Mouse (Mus musculus): ENCODE measurements at regions not wholly inside any gene's neighbourhood (a gene's known extent, or its start where the extent isn't known, plus 50 kb on each side); places are given as distances from the start of the nearest gene placed in this dataset.

GRCm38 (mm10) chr14:46193577-46193976 lies 185.6 kb upstream of the Gm15217 start:
- no peaks in the 10 kb centered on the region for H3K27me3 ChIP-seq
- H3K36me3 ChIP-seq: no peaks in the 10 kb centered on the region
- H3K9ac ChIP-seq: no peak overlapping the region
- no peak overlapping the region for H3K27ac ChIP-seq
- 88% methylated on average over 4 of the region's 4 CpGs for WGBS
- H3K4me3 ChIP-seq: no peak overlapping the region
- peaks cover 10% of the 10 kb centered on the region; the same call in 1 of the 2 replicates for H3K4me1 ChIP-seq
- H3K4me2 ChIP-seq (replicated peaks): no peak overlapping the region
- ATAC-seq (ENCODE audit: insufficient number of reproducible peaks, insufficient read depth, low FRiP score, low TSS enrichment): no peak
- no peaks in the 10 kb centered on the region for H3K9me3 ChIP-seq

DNA sequence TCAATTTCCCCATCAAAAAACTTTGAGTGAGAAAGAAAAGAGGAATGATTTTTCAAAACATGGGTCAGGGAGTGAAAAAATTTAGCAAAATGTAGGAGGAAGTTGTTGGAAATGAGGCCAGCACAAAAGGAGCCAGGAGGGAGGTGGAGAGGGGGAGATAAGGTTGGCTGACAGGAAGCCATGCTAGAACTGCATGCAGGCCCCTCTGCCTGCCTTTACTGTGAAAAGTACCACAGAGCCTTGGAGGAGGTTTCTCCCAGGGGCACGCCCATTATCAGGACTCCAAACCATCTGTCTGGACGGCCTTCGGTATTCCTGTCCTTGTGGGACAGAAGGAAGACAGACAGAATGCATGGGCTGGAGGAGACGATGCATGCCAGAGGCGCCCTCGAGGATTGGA lies 183.3 kb upstream of the Gm15217 start:
- 57% methylated on average over 6 of the region's 6 CpGs for WGBS
- H3K27me3 ChIP-seq: no peaks in the 10 kb centered on the region
- ATAC-seq (ENCODE audit: insufficient number of reproducible peaks, insufficient read depth, low FRiP score, low TSS enrichment): no peak
- H3K4me1 ChIP-seq: peaks cover 10% of the 10 kb centered on the region; the same call in 1 of the 2 replicates
- H3K4me3 ChIP-seq: no peak overlapping the region
- no peak overlapping the region for H3K9ac ChIP-seq
- no peaks in the 10 kb centered on the region for H3K9me3 ChIP-seq
- no peaks in the 10 kb centered on the region for H3K36me3 ChIP-seq
- H3K4me2 ChIP-seq (replicated peaks): no peak overlapping the region
- no peak overlapping the region for H3K27ac ChIP-seq

- no peak for ATAC-seq (ENCODE audit: insufficient number of reproducible peaks, insufficient read depth, low FRiP score, low TSS enrichment)
- Histone ChIP-seq H3K4me3 (no peak overlapping the region), H3K4me1 (no peaks in the 10 kb centered on the region), H3K36me3 (no peaks in the 10 kb centered on the region), H3K27me3 (no peaks in the 10 kb centered on the region), H3K4me2 (replicated peaks) (no peak overlapping the region), H3K27ac (no peak overlapping the region), H3K9me3 (0 out of 2 replicates have a peak, but pooled peaks cover 2% of the 10 kb centered on the region), H3K9ac (no peak overlapping the region)
- WGBS: 83% methylated on average over 4 of the region's 4 CpGs
These were observed 176.4 kb upstream of the Gm15217 start for GRCm38 (mm10) chr14:46202818-46203217.

DNA sequence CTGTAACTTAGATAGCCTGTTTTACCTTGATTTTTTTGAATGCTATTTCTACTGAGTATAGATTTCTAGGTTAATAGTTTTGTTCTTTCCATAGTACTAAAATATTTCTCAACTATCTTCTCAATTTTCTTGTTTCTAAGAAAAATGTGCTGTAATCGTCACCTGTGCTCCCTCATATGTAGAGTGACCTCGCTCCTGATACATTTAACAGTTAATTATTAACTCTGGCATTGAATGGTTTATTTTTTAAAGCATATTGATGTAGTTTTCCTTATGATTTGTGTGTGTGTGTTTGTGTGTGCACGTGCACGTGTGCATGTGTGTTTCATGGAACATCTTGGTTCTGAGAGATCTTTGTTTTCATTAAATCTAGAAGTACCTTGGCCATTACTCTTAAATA lies 158.7 kb upstream of the Gm15217 start:
- Histone ChIP-seq H3K4me2 (replicated peaks) (no peak overlapping the region), H3K27ac (no peak overlapping the region), H3K27me3 (no peaks in the 10 kb centered on the region), H3K4me1 (peaks cover 4% of the 10 kb centered on the region; the same call in 1 of the 2 replicates), H3K36me3 (no peaks in the 10 kb centered on the region), H3K9me3 (no peaks in the 10 kb centered on the region), H3K9ac (no peak overlapping the region), H3K4me3 (no peak overlapping the region)
- no peak for ATAC-seq (ENCODE audit: insufficient number of reproducible peaks, insufficient read depth, low FRiP score, low TSS enrichment)
- 90% methylated on average over 4 of the region's 4 CpGs for WGBS

GRCm38 (mm10) chr14:46221897-46222669 lies 157.1 kb upstream of the Gm15217 start:
- H3K27ac ChIP-seq: 0 out of 2 replicates have a peak overlapping the region, but pooled peaks have one; percentile 31
- H3K9ac ChIP-seq: no peak overlapping the region
- no peaks in the 10 kb centered on the region for H3K27me3 ChIP-seq
- H3K9me3 ChIP-seq: no peaks in the 10 kb centered on the region
- no peak overlapping the region for H3K4me3 ChIP-seq
- no peaks in the 10 kb centered on the region for H3K36me3 ChIP-seq
- 66% methylated on average over 4 of the region's 4 CpGs for WGBS
- H3K4me2 ChIP-seq (replicated peaks): no peak overlapping the region
- peak; percentile 64 for ATAC-seq (ENCODE audit: insufficient number of reproducible peaks, insufficient read depth, low FRiP score, low TSS enrichment)
- peaks cover 4% of the 10 kb centered on the region; the same call in 1 of the 2 replicates for H3K4me1 ChIP-seq

DNA sequence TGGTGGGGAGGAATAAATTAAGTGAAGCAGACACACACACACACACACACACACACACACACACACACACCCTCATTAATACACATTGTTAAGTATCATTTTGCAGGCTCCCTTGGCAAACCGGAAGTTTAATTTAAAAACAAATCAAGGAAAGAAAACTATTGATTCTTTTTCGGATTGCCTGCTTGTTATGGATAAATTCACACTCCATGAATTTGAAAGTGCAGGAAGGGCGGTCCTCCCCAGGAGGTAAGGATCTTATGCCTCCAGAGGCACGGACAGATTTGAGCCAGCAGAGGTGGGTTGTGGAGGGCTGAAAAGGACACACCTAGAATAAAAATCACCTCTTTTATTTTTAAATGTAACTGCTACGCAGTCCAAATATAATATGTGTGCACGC lies 156.2 kb upstream of the Gm15217 start:
- no peaks in the 10 kb centered on the region for H3K27me3 ChIP-seq
- H3K4me2 ChIP-seq (replicated peaks): no peak overlapping the region
- no peaks in the 10 kb centered on the region for H3K9me3 ChIP-seq
- WGBS: 71% methylated on average over 6 of the region's 6 CpGs
- peaks cover 4% of the 10 kb centered on the region; the same call in 1 of the 2 replicates for H3K4me1 ChIP-seq
- H3K36me3 ChIP-seq: no peaks in the 10 kb centered on the region
- no peak overlapping the region for H3K27ac ChIP-seq
- no peak for ATAC-seq (ENCODE audit: insufficient number of reproducible peaks, insufficient read depth, low FRiP score, low TSS enrichment)
- no peak overlapping the region for H3K9ac ChIP-seq
- H3K4me3 ChIP-seq: no peak overlapping the region

DNA sequence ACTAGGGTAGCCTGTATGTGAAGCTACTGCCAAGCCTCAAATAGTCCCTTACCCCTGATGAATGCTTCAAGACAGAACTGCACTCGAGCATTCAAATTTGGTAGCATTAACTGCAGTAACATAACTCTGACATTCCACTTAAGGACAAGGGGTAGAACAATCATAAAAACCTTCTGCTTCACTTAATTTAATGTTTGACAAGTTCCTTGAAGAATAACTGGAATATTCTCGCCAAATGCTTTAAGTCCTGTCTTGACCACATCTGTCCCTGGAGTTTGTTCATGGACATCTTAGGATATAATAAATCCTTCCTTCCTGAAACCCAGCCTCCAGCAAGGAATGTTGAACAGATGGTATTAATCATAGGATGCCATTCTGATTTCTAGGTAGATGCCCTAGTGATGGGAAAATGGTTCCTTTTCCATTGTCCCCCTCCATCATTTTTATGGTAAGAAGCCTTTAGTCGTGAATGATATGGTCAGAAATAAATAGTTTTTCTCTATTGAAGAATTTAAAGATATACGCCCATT lies 154.7 kb upstream of the Gm15217 start:
- H3K9ac ChIP-seq: no peak overlapping the region
- no peak overlapping the region for H3K4me2 ChIP-seq (replicated peaks)
- H3K9me3 ChIP-seq: no peaks in the 10 kb centered on the region
- no peaks in the 10 kb centered on the region for H3K27me3 ChIP-seq
- ATAC-seq (ENCODE audit: insufficient number of reproducible peaks, insufficient read depth, low FRiP score, low TSS enrichment): no peak
- no peak overlapping the region for H3K27ac ChIP-seq
- H3K36me3 ChIP-seq: no peaks in the 10 kb centered on the region
- H3K4me1 ChIP-seq: peaks cover 4% of the 10 kb centered on the region; the same call in 1 of the 2 replicates
- H3K4me3 ChIP-seq: no peak overlapping the region
- 47% methylated on average over 4 of the region's 4 CpGs for WGBS

DNA sequence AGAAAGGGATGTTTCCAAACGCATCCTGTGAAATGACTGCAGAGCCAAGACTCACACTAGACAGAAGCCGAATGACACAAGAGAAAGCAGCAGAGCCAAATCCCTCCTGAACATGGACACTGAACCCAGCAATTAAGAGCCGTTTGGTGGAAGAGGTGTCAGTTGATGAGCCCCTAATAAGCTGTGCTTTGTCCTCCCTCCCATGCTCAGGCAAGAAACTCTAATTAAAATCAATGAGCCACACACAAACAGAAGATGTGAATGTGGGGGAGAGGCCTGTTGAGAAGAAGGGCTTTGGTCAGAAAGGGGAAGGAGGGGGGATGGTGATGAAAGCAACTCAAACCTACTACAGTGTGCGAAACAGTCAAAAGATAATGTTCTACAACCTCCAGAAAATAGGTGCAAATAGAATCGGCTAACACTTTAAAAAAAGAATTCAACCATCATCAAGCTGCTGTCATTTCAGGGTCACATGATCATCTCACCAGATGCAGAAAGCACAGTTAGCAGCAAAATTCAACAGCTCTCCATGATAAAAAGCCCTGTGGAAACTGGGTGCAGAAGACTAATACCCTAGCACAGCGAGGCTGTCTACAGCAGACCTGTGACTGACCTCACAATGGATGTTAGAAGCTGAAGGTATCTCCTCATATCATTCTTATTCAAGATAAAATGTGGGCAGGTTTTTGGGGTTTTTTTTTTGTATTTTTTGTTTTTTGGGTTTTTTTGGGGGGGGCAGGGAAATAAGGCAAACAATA lies 153.2 kb upstream of the Gm15217 start:
- H3K4me3 ChIP-seq: no peak overlapping the region
- H3K9ac ChIP-seq: no peak overlapping the region
- H3K27me3 ChIP-seq: no peaks in the 10 kb centered on the region
- no peak for ATAC-seq (ENCODE audit: insufficient number of reproducible peaks, insufficient read depth, low FRiP score, low TSS enrichment)
- H3K4me1 ChIP-seq: peaks cover 4% of the 10 kb centered on the region; the same call in 1 of the 2 replicates
- H3K36me3 ChIP-seq: no peaks in the 10 kb centered on the region
- H3K4me2 ChIP-seq (replicated peaks): no peak overlapping the region
- WGBS: 63% methylated on average over 6 of the region's 6 CpGs
- no peak overlapping the region for H3K27ac ChIP-seq
- H3K9me3 ChIP-seq: no peaks in the 10 kb centered on the region

- no peaks in the 10 kb centered on the region for H3K36me3 ChIP-seq
- H3K4me2 ChIP-seq (replicated peaks): no peak overlapping the region
- H3K9ac ChIP-seq: no peak overlapping the region
- no peaks in the 10 kb centered on the region for H3K9me3 ChIP-seq
- H3K4me1 ChIP-seq: no peaks in the 10 kb centered on the region
- WGBS: 64% methylated on average over 3 of the region's 3 CpGs
- no peak overlapping the region for H3K4me3 ChIP-seq
- no peak for ATAC-seq (ENCODE audit: insufficient number of reproducible peaks, insufficient read depth, low FRiP score, low TSS enrichment)
- no peaks in the 10 kb centered on the region for H3K27me3 ChIP-seq
- no peak overlapping the region for H3K27ac ChIP-seq
These were observed 145.2 kb upstream of the Gm15217 start for GRCm38 (mm10) chr14:46234040-46234439.

DNA sequence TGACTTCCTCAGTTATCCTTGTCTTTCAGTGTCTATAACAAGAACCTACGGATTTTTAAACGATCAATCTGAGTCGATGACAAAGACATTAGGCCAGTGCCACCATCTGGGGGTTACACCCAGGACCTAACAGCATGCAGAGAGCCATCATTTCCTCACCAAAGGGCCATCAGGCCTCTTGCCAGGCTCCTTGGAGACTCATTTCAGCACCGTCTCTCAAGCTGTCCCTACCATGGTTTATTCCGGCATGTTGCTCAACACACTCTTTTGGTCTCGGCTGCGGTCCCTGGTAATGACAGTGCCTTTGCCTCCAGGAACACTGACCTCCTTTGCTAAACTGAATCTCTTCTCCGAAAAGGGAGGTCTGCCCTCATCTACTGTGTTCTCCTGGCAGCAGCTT lies 144.4 kb upstream of the Gm15217 start:
- no peak overlapping the region for H3K27ac ChIP-seq
- no peaks in the 10 kb centered on the region for H3K27me3 ChIP-seq
- no peak overlapping the region for H3K9ac ChIP-seq
- no peaks in the 10 kb centered on the region for H3K4me1 ChIP-seq
- 94% methylated on average over 8 of the region's 8 CpGs for WGBS
- H3K9me3 ChIP-seq: no peaks in the 10 kb centered on the region
- no peaks in the 10 kb centered on the region for H3K36me3 ChIP-seq
- no peak overlapping the region for H3K4me2 ChIP-seq (replicated peaks)
- no peak for ATAC-seq (ENCODE audit: insufficient number of reproducible peaks, insufficient read depth, low FRiP score, low TSS enrichment)
- H3K4me3 ChIP-seq: no peak overlapping the region

- H3K4me3 ChIP-seq: no peak overlapping the region
- no peaks in the 10 kb centered on the region for H3K9me3 ChIP-seq
- H3K9ac ChIP-seq: no peak overlapping the region
- H3K27ac ChIP-seq: no peak overlapping the region; the same call in 1 of the 2 replicates
- H3K4me2 ChIP-seq (replicated peaks): no peak overlapping the region
- H3K27me3 ChIP-seq: no peaks in the 10 kb centered on the region
- WGBS: 78% methylated on average over 15 of the region's 15 CpGs
- no peak for ATAC-seq (ENCODE audit: insufficient number of reproducible peaks, insufficient read depth, low FRiP score, low TSS enrichment)
- no peaks in the 10 kb centered on the region for H3K36me3 ChIP-seq
- no peaks in the 10 kb centered on the region; the same call in 1 of the 2 replicates for H3K4me1 ChIP-seq
These were observed 139.0 kb upstream of the Gm15217 start for GRCm38 (mm10) chr14:46240046-46240800.

All from embryonic facial prominence, embryonic 12.5 days (tissue).